Comparison of ENCODE assay signal across 7 mouse cellular contexts in the genomic region with DNA sequence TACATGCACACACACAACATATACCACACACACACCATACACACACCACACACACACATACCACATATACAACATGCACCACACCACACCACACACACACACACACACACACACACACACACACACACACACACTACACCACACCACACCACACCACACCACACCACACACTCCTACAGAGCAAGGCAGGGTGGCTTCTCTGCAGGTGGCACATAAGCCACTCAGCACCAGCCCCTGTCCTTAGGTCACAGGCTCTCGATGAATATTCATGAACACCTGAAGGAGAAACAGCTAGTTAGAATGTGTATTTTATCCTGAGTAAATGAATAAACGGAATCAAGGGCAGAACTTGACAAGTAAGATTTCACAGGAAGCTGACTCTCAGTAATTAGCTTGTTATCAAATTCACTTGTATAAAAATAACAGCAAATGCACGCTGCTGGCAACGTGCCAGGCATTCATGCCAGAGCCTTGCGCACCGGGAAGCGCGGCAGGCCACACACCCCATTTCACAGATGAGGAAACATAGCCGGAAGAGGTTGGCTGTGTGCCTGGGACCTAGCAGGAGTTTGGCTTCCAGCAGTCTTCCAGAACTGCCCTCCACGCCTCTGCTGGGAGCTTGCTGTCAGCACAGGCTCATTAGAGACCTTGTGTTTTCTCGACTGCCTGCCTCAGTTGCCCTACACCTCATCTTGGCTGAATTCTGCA. TPM values are rescaled to one million over a fixed set of nuclear protein-coding genes. Genes with fewer than 3 reads are reported as not detected.
DNase-seq lines count a peak whose midpoint lies in the region; ATAC-seq and TF ChIP-seq lines count a peak whose summit lies in the region.

No protein-coding gene starts in this region.

- 10% methylated on average over 11 of the region's 11 CpGs for WGBS in hindbrain, postnatal 0 days
- WGBS in midbrain, embryonic 14.5 days: 17% methylated on average over 11 of the region's 11 CpGs

- no peak overlapping the region for H3K27ac ChIP-seq in hindbrain, postnatal 0 days
- no peak overlapping the region for H3K27ac ChIP-seq in midbrain, embryonic 14.5 days (replicated peaks; ENCODE audit: low read depth, low read length)

- H3K4me3 ChIP-seq in hindbrain, postnatal 0 days (ENCODE audit: low read length): no peak overlapping the region
- no peak overlapping the region for H3K4me3 ChIP-seq in midbrain, embryonic 14.5 days (replicated peaks; ENCODE audit: low read depth, low read length)

- ATAC-seq in hindbrain, postnatal 0 days: 0 out of 2 replicates have a peak, but pooled peaks have one; percentile 37
- ATAC-seq in midbrain, embryonic 14.5 days (ENCODE audit: low FRiP score, low TSS enrichment): peak; percentile 64

- H3K4me2 ChIP-seq in hindbrain, postnatal 0 days (ENCODE audit: low read depth, low read length): no peak overlapping the region
- H3K4me2 ChIP-seq in midbrain, embryonic 14.5 days (ENCODE audit: low read length): no peak overlapping the region

- intact Hi-C loops in gastrocnemius, postnatal 14 days (cut with DNase I; ENCODE audit: low total_unique reads): no loop called here

- peak; percentile 48 for TF ChIP-seq CTCF in hindbrain, postnatal 0 days (IDR thresholded peaks at IDR 0.05; ENCODE audit: low read depth)

- H3K9ac ChIP-seq in hindbrain, postnatal 0 days (replicated peaks; ENCODE audit: low read length): no peak overlapping the region
- no peak overlapping the region for H3K9ac ChIP-seq in midbrain, embryonic 14.5 days (replicated peaks; ENCODE audit: low read length)

- no peaks in the 10 kb centered on the region for H3K9me3 ChIP-seq in hindbrain, postnatal 0 days (ENCODE audit: low read length)
- no peaks in the 10 kb centered on the region; the same call in 1 of the 2 replicates for H3K9me3 ChIP-seq in midbrain, embryonic 14.5 days (ENCODE audit: control insufficient read depth, low read length)

- DNase-seq in R1 (ENCODE audit: low read depth, low spot score): peak; percentile 63
- DNase-seq in cerebellum, adult 11-12 months: peak; percentile 41
- DNase-seq in gastrocnemius, postnatal 14 days: peak; percentile 62
- peak; percentile 75 for DNase-seq in hindbrain, postnatal 0 days (ENCODE audit: low spot score)
- peak; percentile 36 to 59 for DNase-seq in left cerebral cortex, adult 9 months (ENCODE audit: low spot score in 2 of 2)
- DNase-seq in midbrain, embryonic 14.5 days: peak; percentile 82
- DNase-seq in urinary bladder, postnatal 4 days (ENCODE audit: low spot score in 2 of 2): peak; percentile 52 to 73

- H3K27me3 ChIP-seq in hindbrain, postnatal 0 days (ENCODE audit: insufficient read depth, low read length): no peaks in the 10 kb centered on the region
- H3K27me3 ChIP-seq in midbrain, embryonic 14.5 days (ENCODE audit: control insufficient read depth, insufficient read depth, low read length): no peaks in the 10 kb centered on the region

- H3K4me1 ChIP-seq in hindbrain, postnatal 0 days (ENCODE audit: insufficient read depth, low read length): peaks cover 15% of the 10 kb centered on the region; the same call in 1 of the 2 replicates
- peaks cover 20% of the 10 kb centered on the region; the same call in 1 of the 2 replicates for H3K4me1 ChIP-seq in midbrain, embryonic 14.5 days (ENCODE audit: control insufficient read depth, insufficient read depth, low read length)

- no peaks in the 10 kb centered on the region for H3K36me3 ChIP-seq in hindbrain, postnatal 0 days (ENCODE audit: insufficient read depth, low read length)
- no peaks in the 10 kb centered on the region for H3K36me3 ChIP-seq in midbrain, embryonic 14.5 days (ENCODE audit: control insufficient read depth, insufficient read depth, low read length)

RNA-seq across cellular contexts. Expression of a gene that starts 54.8 kb away (rescaled TPM):
- 10 to 100 TPM in 1 of 2 experiments, 1 to 10 TPM in 1; 7.9 to 12.3 TPM for total RNA-seq in gastrocnemius, postnatal 14 days (2021)
- 42.4 and 53.2 TPM in 2 replicates for total RNA-seq in hindbrain, postnatal 0 days (2014; rRNA removed)
- 6.3 and 7.3 TPM in 2 replicates for polyA plus RNA-seq in hindbrain, postnatal 0 days (2015; fragmentation: Nextera tagmentation; extraction: Ambion mirVana)
- 5.2 and 5.4 TPM in 2 replicates for polyA plus RNA-seq in midbrain, embryonic 14.5 days (2014; fragmentation: Nextera tagmentation; extraction: Ambion mirVana)
